Mouse (Mus musculus): ENCODE measurements around the gene Lgalsl.

Gene Lgalsl

DNA sequence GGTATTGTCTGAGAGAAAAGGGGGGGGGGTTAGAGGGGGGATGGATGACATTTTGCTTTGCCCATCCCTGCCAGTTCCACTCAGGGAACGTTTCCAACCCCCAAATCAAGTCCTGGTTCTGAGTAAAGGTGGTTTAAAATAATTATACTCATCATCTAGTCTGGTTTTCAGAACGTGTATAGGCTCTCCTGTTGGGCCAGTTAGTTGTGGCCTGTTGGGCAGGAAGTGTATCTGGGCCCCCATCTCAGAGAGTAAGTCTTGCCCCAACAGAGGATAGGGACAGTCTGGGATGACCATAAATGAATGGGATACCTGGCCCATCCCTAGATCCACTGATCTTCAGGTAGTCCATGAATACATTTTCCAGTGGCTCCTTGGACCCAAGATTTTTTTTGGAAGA is 48.2 kb downstream of the Lgalsl start:
- DNase-seq (ENCODE audit: low read depth, low spot score), result no peak

DNA sequence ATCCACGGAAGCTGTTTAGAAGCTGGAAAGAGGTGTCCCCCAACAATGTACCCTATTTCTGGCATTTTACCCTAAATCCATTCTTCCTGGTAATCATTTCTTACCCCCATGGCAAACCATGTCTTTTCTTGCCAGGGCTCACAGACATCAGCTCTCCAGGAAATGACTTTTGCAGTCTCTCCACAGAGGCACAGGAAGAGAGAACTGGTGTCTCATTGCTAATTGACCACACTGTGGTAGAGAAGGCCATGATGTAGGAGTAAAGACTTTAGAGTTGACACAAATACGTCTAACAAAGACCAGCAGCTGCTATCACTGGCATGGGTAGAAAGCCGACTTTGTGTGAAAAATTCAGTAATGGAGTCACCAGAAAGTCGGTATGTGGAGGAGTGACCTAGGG is 50.5 kb downstream of the Lgalsl start:
- DNase-seq (ENCODE audit: low read depth, low spot score), result no peak

DNA sequence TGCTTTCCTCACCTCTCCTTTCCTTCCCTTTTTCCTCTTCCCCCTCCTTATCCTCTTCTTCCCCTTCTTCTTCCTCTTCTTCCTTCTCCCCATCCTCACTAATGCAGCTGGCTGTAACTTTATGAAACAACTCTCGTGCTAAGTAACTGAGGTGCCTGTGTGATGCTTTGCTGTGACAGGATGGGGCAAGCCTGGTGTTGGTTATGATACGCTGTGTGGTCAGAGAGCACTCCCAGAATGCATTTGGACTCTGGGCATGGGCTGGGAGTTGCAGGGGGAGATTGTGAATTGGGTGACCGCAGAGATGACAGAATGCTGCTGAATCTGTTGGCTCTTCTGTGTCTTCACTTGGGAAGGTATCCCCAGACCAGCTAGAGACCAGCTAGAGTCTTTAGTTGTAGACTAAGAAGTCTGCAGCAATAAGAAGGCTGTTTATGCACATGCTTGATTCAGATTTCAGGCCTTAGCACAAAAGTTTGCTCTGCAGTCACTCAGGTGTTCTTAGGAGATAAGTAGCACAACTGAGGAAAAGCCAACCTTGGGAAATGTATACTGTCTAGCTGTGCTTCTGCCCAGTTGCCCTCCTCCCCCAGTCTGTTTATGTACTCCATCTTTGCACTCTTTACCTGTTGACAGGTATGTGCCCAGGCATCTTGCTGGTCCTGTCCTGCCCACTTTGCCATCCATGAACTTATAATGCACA is 51.8 kb downstream of the Lgalsl start:
- DNase-seq (ENCODE audit: low read depth, low spot score), result no peak

DNA sequence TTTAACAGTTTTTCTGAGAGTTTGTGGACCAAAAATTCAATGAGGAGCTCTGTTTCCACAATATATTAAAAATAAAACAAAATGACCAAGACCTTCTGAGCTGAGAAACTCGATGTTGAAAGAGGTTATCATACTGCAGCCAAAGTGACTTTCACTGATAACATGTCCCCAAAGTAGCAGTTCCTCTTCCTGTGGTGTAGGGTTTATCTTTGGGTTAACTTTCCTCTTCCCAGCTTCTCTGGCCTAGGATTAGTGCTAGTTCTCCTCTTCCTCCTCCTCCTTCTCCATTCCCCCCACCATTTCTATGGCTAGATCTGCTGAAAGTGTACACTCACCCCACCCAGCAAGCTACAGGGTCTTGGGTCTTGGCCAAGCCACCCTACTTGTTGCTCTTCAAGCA is 52.6 kb downstream of the Lgalsl start:
- DNase-seq (ENCODE audit: low read depth, low spot score), result no peak

DNA sequence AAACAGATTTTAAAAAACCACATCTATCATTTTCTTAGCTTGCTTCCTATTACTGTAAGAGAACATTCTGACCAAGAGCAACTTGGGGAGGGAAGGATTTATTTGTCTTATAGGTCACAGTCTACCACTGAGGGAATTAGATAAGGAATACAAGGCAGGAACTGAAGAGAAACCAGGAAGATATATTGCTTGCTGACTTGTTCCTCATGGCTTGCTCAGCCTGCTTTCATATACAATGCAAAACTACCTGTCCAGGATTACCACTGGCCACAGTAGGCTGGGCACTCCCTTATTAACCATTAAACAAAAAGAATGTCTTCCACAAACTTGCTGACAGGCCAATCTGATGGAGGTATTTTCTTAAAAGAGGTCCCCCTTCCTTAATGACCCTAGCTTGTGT is 54.2 kb downstream of the Lgalsl start:
- no peak for DNase-seq (ENCODE audit: low read depth, low spot score)

All from CD4-positive, CD25-positive, alpha-beta regulatory T cell, adult 2 months (primary cell).